Mouse (Mus musculus) E14TG2a.4 (cell line): ENCODE measurements around the gene Exoc6b.

Experiments used
- CTCF ChIP-seq: conservative IDR thresholded peaks from 2 replicates; pipeline ENCODE4 v1.5.1; 2014; ENCODE audit warnings: low read length
- NANOG ChIP-seq: IDR thresholded peaks from 2 replicates; pipeline ENCODE4 v1.6.1; 2014; ENCODE audit warnings: borderline replicate concordance, low read length, mixed read lengths
- POU5F1 ChIP-seq: IDR thresholded peaks from 2 replicates; pipeline ENCODE4 v1.6.1; 2014; ENCODE audit warnings: low read length, borderline replicate concordance

DNA sequence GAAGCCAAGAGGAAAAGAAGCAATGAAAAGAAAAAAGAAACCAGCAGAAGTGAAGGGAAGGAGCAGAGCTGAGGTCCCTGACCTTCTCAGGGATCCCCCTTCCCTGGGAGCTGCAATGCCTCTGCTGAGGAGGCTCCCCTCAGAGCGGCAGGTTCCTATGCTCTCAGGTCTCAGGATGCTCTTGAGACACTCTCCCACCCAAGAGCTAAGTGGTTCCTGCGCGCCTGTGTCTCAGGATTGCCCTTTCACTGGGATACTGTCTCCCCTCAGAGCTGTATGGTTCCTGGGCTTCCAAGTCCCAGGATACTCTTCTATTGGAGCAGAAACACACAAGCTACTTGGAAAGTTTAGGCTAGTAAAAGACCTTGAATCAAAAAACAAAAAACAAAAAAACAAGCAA is 394.4 kb downstream of the Exoc6b start:
- TF ChIP-seq CTCF (no peak), NANOG (no peak), POU5F1 (no peak)
